Mouse (Mus musculus): ENCODE measurements at regions not wholly inside any gene's neighbourhood (a gene's known extent, or its start where the extent isn't known, plus 50 kb on each side); places are given as distances from the start of the nearest gene placed in this dataset.

GRCm38 (mm10) chr3:137193873-137194272 is 147.0 kb upstream of the Emcn start:
- no peak for TF ChIP-seq CTCF (IDR thresholded peaks at IDR 0.05; ENCODE audit: low read depth, low read length)
- TF ChIP-seq POLR2AphosphoS5 (IDR thresholded peaks at IDR 0.05; ENCODE audit: insufficient replicate concordance, low read depth, low read length), result no peak

Data from G1E (cell line).